Mouse (Mus musculus) gastrocnemius, adult 18-20 months (tissue): ENCODE results near the gene Fcho1. TPM values are rescaled to one million over a fixed set of nuclear protein-coding genes. Genes with fewer than 3 reads are reported as not detected.
A peak's percentile ranks its signal among the peaks of the same experiment; 100 is the strongest.
"Not testable (repeated sequence)": the region's sequence is repeated elsewhere in the genome, so short reads cannot be mapped to it uniquely, and the experiment has no call there.

Experiments used
- DNase-seq: peaks from one replicate; pipeline ENCODE4 v3.0.0; 2021; ENCODE audit warnings: low spot score
- long read RNA-seq, 2 experiments: library from polyadenylated mRNA; stranded (forward); transcript quantifications; one replicate each; pipeline ENCODE4 v2.0.0; 2021
- total RNA-seq, 2 experiments: library from RNA; stranded (reverse); gene quantifications; 2 replicates each; pipeline ENCODE4 v1.2.3; 2021

Fcho1 gene
- total RNA-seq: not detected
- long read RNA-seq, experiment 1: 0 reads
- long read RNA-seq, experiment 2: 0 reads

DNA sequence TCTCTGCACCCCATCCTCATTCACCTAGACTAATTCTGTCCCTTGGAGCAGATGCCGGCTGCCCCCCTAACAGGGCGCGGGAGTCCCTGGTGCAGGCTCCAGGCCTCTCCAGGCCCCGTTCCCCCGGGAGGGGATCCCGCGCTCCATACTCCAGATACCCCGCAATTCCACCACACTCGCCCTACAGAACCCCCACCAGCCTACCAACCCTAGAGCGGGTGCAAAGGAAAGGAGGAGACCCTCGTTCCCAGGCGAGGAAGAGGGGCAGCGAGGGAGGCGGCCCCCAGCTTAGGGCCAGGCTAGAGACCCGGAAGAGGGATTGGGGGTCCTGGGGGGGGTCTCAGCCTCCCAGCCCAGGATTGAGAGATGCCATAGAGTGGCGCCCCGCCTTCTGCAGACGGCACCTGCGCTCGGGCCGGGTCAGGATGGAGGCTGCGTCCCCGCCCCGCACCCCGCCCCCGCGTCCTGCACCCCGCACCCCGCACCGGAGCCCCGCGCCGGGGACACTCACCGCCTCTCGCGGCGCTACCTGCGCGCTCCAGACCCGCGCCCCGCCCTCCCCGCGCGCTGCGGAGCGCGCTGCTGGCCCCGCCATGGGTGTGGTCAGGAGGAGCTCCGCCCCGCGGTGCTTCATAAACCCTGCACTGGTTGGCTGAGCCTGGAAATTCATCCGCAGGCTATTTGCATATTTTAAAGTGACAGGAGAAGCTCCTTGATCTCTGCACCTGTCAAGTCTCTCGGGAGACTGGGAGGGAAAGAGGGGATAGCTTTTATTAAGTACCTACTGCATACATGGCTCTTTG, at the start of gene Fcho1:
Fcho1 (minus strand) TSS at position 595 of the 803 bp plus-strand sequence.
- DNase-seq: peak; percentile 15

DNA sequence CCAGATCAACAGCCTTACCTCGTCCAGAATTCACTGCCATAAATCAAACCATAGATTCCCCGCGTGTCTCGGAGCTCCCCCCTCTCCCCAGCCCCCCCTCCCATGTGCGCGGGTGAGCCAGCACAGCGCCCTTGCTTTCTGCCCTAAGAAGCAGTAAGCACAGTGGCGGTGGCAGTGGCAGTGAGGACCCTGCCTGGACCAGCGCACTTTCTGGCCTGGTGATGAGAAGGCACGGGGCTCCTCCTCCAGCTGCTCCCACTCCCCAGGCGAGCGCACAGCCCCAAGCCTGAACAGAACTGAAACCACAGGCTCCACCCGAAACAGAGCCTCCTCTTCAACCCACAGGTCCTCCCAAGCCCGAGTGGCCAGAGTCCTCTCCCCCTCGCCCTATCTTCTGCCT, 45.8 kb upstream of the Fcho1 start:
- DNase-seq: no peak

DNA sequence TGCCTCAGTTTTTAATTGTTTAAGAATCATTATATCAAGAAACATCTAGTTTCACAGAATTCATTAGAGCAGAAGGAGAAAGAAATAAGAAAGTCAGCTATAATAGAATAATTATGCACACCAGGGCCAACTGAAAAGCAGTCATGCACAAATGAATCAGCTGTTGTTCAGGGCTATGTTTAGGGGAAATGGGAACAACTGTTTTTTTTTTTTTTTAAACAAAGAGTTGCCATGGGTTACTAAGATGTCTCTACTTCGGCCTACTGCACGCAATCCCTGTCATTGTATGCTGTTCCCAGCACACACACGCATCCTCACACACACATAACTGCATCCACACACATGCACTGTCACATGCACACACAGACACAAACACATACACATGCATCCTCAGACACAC, 33.3 kb upstream of the Fcho1 start:
- DNase-seq: no peak

DNA sequence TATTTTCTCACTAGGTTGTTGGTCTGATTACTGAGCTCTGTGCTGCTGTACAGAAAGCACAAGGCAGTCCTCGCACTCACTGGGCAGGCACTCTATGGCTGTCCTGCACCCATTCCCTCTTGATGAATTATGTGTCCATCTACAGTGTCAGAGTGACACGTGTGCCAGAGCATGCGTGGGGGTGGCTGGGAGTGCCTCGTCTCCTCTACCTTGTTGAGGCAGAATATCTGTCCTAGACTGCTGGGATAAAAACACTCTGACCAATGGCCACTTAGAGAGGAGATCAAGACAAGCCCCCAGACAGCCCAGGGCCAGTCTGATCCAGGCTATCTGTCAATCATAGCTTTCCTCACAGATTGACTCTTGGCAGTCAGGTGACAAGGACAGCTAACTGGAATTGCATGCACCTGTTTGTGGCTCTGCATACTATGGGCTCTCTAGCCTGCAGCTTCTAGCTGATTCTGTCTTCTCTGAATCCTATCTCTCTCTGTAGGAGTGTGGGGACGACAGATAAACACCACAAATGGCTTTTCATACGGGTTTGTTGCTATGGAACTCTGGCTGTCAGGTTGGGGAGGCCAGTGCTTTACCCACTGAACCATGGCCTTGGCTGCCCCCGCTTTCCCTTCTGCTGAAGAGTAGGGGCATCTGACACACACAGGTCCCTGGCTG, 27.5 kb upstream of the Fcho1 start:
- DNase-seq: not testable (repeated sequence)

DNA sequence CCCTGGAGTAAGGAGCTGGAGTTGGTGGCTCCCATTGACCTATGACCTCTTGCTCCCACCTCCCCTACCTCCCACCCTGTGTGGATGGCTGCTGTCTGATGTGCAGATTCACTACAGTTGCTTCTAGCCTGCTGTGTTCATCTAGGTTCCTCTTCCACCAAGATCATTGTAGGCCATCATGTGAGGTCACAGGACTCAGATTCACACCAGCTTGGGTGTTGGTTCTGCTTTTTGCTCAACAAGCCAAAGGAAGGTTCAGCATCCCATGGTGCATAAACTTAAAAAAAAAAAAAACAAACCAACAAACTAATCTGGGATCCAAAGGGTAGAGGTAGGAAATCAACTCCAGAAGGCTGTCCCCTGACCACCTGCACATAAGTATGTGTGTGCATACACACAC, 26.7 kb upstream of the Fcho1 start:
- not testable (repeated sequence) for DNase-seq

DNA sequence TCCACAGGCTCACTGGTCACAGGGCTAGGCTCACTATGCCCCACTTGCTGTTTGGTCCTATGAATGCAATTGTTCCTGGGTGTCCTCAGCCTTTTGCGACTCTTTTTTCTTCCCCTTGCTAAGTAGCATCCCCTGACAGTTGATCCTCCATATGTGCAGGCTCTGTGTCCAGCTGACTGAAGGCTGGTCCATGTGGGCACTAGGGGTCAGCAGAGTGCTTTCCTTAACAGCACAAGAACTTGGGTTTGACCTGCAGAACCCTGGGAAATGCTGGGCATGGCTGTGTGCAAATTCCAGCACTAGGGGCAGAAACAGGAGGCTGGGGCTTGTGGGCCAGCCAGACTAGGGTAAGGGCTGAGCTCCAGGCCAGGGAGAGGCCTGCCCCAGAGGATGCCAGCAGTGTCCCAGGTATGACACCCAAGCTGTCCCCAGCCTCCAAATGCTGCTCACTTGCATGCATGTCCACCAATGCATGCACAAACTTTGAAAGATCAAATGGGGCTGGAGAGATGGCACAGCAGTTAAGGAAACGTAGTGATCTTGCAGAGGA, 25.9 kb upstream of the Fcho1 start:
- DNase-seq: not testable (repeated sequence)

DNA sequence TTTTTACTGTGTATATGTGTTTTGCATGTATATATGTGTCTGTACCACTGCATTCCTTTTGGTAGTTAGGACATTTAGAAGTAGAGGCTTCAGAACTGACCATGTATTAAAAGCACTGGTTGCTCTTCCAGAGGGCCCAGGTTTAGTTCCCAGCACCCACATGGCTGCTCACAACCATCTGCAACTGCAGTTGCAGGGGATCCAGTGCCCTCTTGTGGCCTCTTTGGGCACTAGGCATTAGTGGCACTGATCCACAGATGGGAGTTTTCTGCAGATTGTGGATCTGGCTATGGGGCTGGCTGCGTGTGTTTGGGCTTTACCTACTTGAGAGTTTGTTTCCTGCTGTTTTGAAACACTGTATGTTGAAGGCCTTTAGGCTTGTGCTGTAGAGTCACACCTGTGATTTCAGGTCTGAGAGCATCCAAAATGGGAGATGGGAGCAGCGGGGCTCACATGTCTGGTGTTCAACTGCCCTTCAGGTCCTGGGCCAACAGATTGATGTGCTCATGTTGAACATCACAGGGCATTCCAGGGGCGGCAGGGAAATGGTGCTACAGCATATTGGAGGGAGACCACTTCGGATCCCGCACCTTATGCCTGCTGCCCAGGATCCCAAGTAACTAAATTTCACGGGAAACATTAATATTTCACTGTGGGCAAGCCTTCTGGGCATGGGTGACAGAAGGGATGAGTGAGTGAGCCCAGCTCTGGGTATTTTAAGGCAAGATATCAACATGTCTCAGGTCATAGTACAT, 24.0 kb upstream of the Fcho1 start:
- DNase-seq: not testable (repeated sequence)

DNA sequence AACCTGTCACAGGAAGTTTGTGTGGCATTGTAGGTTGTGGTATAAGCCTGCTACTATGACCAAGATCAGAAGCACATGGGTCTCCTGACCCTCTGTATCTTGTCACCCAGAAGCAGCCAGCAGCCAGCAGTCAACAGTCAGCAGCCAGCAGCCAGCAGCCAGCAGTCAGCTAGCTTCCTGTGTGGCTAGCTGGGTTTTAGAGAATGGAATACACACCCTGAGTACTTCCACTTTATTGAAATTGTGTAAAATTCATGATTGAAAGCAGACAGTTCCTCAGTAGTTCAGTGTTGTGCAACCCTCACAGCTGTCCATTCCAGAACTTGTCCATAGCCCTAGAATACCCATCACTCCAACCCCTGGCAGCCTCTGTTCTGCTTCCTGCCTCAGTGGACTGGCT, 21.6 kb upstream of the Fcho1 start:
- DNase-seq: not testable (repeated sequence)

DNA sequence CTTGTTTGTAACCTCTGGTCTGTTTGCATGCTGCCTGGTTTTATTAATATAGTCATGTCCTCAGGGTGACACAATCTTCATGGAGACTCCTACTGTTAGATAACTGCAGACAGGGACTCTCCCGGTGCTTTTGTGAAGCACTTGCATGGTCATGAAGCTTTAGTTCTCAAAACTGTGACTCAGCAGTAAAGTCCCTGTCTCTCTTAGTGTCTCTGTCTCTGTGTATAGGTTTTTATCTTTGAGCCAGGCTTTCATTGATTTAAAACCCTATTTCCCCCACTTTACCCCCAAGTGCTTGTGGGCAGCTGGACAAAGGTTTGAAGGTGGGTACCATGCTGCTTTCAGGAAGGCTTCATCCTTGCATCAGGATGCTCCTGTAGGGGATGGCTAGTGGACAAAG, 19.8 kb upstream of the Fcho1 start:
- DNase-seq: no peak

DNA sequence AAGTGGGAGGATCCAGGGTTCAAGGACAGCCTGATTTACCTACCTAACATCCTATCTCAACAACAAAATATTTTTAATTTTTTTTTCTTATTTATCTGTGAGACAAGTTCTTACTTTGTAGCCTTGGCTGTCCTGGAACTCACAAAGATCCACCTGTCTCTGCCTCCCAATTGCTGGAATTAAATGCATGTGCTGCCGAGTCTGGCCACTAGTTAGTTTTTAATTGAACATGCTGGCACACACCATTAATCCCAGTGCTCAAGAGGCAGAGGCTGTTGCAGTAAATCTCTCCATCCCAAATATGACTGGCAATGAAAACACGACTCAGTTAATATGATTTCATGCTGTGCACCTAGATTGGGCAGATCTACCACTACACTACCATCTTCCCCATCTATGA, 17.3 kb upstream of the Fcho1 start:
- DNase-seq: no peak

DNA sequence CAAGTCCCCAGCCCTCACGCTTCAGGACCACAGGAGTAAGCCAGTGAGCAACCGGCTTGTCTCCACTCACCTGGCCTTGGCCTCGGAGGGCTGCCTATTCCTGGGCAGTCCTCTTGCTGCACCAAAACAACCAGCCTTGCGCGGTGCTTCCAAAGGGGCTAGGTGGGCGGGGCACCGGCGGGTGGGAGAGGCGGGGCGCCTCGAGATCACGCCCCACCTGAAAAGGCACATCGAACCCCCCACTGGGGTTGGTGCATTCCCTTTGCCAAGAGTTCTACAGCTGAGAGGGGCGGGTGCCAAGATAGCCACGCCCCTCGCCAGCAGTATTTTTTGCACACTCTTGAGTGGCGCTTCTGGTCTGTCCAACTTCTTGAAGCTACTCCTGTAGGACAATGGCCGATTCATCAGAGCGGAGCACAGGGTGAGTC, 16.2 kb upstream of the Fcho1 start:
- DNase-seq: no peak

DNA sequence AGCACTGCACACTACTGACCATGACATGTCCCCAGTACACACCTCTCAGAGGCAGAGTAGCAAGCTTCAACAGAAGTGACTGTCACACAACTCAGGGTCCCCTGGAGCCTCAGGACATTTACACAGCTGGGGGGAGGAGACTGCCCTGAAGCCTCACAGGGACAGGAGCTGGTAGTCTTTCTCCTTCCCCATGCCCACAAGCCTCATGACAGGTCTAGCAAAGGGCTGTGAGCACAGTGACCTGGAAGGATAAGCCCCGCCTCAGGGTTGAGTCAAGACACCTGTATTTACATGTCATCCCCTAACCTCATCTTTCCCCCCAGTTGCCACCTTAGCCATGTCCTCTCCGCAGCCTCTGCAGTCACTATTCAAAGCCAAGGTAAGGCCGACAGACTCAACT, 15.7 kb upstream of the Fcho1 start:
- no peak for DNase-seq

DNA sequence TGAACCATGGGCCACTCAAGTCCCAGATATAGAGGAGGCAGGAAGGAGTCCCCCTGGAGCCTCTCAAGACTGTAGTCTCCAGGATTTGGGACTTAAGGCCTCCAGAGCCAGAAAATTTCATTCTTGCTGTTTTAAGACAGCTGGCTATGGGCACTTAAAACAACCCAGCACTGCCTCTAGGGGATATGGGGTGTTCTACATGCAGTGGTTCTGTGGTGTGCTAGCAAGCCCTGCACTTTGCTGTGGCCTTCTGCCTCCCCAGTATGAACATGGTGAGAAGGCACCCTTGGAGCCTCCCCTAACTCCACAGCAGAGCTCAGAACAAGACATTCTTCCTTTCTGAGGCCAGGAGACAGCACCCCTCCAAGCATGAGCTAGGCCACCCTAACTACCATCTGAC, 12.8 kb upstream of the Fcho1 start:
- DNase-seq: not testable (repeated sequence)

DNA sequence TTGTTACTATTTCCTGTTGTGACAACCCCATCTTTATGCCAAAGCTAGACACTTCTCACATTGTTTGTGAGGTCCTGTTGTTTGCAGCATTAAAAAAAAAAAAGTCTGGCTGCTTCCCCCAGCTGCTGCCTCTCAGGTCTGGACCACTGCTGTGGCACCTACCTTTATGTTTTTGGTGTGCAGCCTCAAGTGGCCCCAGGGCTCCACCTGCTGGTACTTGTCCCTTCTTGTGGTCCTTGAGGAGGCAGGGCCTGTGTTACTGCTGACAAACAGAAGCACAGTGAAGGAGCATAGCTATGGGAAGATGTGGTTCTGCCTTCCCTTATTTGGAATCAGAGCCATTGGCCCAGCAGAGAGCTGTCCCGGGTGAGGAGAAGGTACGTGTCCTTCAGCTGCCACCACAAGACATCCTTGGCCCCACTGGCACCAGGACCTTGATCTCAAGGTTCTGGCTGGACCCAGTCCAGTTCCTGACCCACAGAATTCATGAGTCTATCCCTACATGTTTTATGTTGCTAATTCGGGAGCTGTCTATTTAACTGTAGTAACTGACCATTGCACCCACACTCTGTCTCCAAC, 6.2 kb upstream of the Fcho1 start:
- no peak for DNase-seq

DNA sequence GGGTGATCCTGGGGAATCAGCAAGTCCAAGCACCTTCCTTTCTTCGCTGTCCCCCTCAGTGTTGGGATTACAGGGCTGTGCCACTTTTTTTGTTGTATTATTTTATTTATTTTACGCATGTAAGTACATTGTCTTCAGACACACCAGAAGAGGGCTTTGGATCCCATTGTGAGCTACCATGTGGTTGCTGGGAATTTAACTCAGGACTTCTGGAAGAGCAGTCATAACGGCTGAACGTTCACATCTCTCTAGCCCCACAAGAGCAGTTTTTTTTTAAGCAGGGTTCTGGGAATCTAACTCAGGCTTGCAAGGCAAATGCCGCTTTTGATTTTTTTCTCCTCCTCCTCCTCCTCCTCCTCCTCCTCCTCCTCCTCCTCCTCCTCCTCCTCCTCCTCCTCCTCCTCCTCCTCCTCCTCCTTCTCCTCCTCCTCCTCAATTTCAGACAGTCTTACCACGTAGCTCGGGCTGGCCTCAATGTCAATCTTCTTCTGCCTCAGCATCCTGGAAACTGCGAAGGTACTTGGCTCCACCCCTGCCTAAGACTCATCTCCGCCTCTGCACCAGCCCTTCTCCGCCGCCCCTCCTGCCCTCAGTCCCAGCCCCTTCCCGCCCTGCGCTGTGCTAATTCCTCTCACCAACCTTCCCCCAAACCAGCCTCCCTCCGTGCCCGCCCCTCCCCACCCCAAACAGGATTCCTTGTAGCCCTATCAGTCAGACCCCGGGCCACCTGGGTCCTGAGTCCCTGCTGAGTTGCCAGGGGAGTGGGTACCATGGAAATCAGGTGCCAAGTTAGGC, 3.5 kb upstream of the Fcho1 start:
- DNase-seq: no peak

DNA sequence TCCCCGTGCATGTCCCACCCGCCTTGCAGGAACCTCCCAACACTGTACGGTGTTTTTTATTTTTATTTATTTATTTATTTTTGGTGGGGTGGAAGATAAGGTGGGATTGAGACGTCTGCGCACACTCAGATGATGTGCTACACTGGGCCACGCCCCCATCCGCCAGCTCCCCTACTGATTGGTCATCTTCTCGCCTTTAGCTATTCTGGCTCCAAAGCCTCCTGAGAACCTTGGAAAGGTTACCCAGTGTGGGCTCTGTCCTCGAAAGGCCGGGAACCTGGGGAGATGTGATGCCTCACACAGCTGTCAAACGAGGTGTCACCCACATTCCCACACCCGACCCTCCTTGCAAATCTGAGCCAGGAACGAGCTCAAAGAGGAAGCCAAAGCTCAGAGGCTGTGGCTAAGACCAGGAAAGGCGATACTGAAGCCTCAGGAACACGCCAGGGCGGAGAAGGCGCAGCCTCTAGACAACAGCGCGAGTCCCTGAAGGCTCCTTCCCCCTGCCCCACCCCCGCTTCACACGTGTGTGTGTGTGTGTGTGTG, 2.8 kb upstream of the Fcho1 start:
- DNase-seq: no peak

DNA sequence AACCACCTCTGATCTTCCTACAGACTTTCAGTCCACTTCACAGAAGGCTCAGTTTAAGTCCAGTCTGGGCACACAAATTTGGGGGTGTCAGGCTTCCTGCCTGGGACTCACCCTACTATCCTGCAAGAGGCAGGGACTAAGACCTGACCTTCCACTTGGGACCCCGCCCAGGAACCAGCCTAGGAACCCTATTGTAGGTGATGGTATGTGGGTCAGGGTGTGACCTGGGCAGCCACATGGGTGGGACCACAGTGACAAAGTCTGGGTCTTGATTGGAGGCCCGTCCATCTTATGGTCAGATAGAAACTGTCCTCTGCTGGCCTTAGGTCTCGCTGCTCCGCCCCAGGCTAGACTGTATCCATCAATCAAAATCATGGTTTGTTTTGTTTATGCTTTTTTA, 1.1 kb downstream of the Fcho1 start:
- no peak for DNase-seq

DNA sequence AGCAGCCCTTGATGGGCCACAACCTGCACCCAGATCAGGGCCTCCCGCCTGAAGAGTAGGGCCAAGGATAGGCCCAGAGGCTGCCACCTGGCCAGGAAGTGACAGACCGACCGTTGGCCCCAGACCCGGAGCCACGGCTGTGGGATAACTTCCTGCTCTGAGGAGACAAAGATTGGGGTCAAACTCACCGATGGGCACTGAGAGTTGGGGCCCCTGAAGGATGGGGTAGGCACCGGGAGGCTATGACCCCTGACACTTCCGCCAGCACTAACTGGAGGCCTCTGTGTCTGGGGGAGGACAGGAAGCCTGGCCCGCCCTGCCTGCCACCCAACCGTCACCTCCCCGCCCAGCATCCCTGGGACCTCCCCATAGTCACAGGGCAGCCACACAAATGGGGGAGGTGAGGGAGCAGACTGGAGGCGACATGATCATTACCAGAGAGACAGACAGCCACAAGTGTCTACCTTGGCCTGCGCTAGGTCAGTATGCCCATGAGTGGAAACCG, 2.4 kb downstream of the Fcho1 start:
- DNase-seq: no peak

DNA sequence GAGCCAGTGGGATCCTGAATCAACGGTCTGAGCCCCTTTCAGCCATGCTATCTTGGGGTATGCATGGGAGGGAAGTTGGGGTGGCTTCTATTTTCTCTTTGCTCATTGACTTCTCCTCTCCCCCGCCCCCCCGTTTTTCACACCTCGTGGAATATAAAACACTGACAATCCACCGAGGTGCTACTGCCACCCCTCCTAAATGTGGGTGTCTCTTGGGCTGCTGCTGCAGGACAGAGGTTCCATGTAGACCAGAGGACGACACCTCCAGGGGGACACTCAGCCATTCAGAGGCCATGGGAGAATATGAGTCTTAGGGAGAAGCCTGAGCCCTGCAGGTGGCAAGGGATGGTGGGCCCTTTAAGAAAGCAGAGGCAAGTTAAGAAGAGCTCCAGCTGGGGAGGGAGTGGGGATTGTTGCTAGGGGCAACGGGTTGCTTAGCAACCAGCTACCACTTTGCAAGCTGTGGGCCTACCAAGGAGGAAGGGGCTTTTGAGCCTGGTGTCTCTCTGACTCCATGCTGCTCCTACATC, 5.5 kb downstream of the Fcho1 start:
- no peak for DNase-seq

DNA sequence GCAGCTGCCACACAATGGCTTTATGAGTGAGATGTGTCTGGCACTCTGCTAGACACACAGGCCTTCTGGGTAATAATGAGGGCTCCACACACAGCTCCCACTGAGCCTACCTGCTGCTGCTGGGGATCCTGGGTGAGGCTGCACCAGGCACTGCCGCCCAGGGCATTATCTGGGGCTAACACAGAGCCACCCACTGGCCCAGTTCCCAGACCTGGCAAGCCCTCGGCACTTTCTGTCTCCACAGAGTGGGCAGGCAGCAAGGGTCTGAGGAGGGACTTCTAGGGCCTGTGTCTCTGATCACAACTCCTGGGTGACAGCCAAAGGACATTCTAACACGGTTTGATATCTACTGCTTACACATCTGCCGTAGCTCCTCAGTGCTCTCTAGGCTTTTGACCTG, 6.3 kb downstream of the Fcho1 start:
- DNase-seq: no peak
